In genomic region chr4:149841856-149842255, GRCm38 (mm10) we compare ENCODE assay signal across 8 mouse cellular contexts.
A peak's percentile ranks its signal among the peaks of the same experiment; 100 is the strongest.
DNase-seq lines count a peak whose midpoint lies in the region; ATAC-seq and TF ChIP-seq lines count a peak whose summit lies in the region.

No protein-coding gene starts in this region.

- 66% methylated on average over 6 of the region's 6 CpGs for WGBS in midbrain, postnatal 0 days
- WGBS in midbrain, embryonic 13.5 days, result 62% methylated on average over 6 of the region's 6 CpGs

- no peaks in the 10 kb centered on the region for H3K36me3 ChIP-seq in midbrain, postnatal 0 days (ENCODE audit: insufficient read depth, low read length)
- H3K36me3 ChIP-seq in midbrain, embryonic 13.5 days, result no peaks in the 10 kb centered on the region

- peak; percentile 63 for TF ChIP-seq CTCF in gastrocnemius, adult 2 months (IDR thresholded peaks at IDR 0.05)
- peak; percentile 66 for TF ChIP-seq CTCF in midbrain, postnatal 0 days (IDR thresholded peaks at IDR 0.05)

- no peak for ATAC-seq in midbrain, postnatal 0 days (ENCODE audit: low FRiP score)
- no peak for ATAC-seq in midbrain, embryonic 13.5 days

- H3K27ac ChIP-seq in gastrocnemius, adult 2 months, result peak overlapping the region; percentile 86
- no peak overlapping the region for H3K27ac ChIP-seq in midbrain, postnatal 0 days (ENCODE audit: low read depth, low read length)
- H3K27ac ChIP-seq in midbrain, embryonic 13.5 days, result no peak overlapping the region

- no peak overlapping the region for H3K4me3 ChIP-seq in gastrocnemius, adult 2 months
- H3K4me3 ChIP-seq in midbrain, postnatal 0 days (ENCODE audit: low read depth, low read length), result no peak overlapping the region
- H3K4me3 ChIP-seq in midbrain, embryonic 13.5 days (replicated peaks), result no peak overlapping the region

- no peaks in the 10 kb centered on the region for H3K9me3 ChIP-seq in midbrain, postnatal 0 days (ENCODE audit: low read length)
- H3K9me3 ChIP-seq in midbrain, embryonic 13.5 days, result no peaks in the 10 kb centered on the region

- DNase-seq in gastrocnemius, adult 2 months, result peak; percentile 57
- no peak for DNase-seq in gastrocnemius, adult 18-20 months (ENCODE audit: low spot score)
- peak; percentile 51 for DNase-seq in midbrain, postnatal 0 days (ENCODE audit: low spot score)
- peak; percentile 59 for DNase-seq in embryo, embryonic 10.5 days (ENCODE audit: low spot score)
- DNase-seq in lung, postnatal 4 days, result peak; percentile 54 to 68
- no peak for DNase-seq in ovary, postnatal 14 days (ENCODE audit: low spot score)
- no peak for DNase-seq in urinary bladder, postnatal 36 days (ENCODE audit: low spot score in 2 of 2)

- intact Hi-C loops in gastrocnemius, adult 2 months (cut with DNase I), result no loop called here

- H3K27me3 ChIP-seq in midbrain, postnatal 0 days (ENCODE audit: insufficient read depth, low read length), result no peaks in the 10 kb centered on the region
- H3K27me3 ChIP-seq in midbrain, embryonic 13.5 days, result no peaks in the 10 kb centered on the region

- no peaks in the 10 kb centered on the region for H3K4me1 ChIP-seq in midbrain, postnatal 0 days (ENCODE audit: insufficient read depth, low read length)
- no peaks in the 10 kb centered on the region for H3K4me1 ChIP-seq in midbrain, embryonic 13.5 days (replicated peaks)

- no peak overlapping the region for H3K4me2 ChIP-seq in midbrain, postnatal 0 days (ENCODE audit: low read depth, low read length, poor library complexity, severe bottlenecking)
- no peak overlapping the region for H3K4me2 ChIP-seq in midbrain, embryonic 13.5 days (replicated peaks)

- no peak overlapping the region for H3K9ac ChIP-seq in midbrain, postnatal 0 days (replicated peaks; ENCODE audit: low read length, poor library complexity, severe bottlenecking)
- no peak overlapping the region for H3K9ac ChIP-seq in midbrain, embryonic 13.5 days (replicated peaks)

Comparison
In these comparisons a context has a peak if more than half of its experiments do, and no peak if none do; other contexts are left out.
1. DNase-seq: peak in gastrocnemius, adult 2 months (single experiment), midbrain, postnatal 0 days (single experiment), embryo, embryonic 10.5 days (single experiment) and lung, postnatal 4 days (2 of 2); none in gastrocnemius, adult 18-20 months (single experiment), ovary, postnatal 14 days (single experiment) and urinary bladder, postnatal 36 days (0 of 2).